Mouse (Mus musculus): ENCODE measurements at regions not wholly inside any gene's neighbourhood (a gene's known extent, or its start where the extent isn't known, plus 50 kb on each side); places are given as distances from the start of the nearest gene placed in this dataset.

DNA sequence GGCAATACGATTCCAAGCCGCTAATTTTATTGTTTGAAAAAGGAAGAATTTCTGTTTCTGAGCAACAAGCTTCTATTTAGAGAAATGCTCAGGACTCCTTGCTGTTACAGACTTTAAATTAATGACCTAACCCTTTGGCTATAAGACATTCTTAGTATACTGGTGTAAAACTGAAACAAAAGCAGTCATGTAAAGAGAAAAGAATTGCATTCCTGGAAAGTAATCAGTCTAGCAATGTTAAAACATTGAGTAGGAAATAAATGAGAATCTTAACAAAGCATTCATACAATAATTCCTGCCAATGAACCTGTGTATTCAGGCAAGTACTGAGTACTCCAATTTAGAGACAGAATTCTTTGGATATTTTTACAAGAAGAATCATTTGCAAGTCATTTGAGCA lies 587.2 kb upstream of the Pdzrn3 start:
- TF ChIP-seq MYOG (IDR thresholded peaks at IDR 0.05; ENCODE audit: control insufficient read depth, extremely low read depth, insufficient read length), result no peak
- no peak for TF ChIP-seq FOSL1 (IDR thresholded peaks at IDR 0.05; ENCODE audit: insufficient read depth, low read length, poor library complexity, severe bottlenecking)
- no peak for TF ChIP-seq CTCF (IDR thresholded peaks at IDR 0.05; ENCODE audit: control insufficient read depth, insufficient read depth, insufficient read length)
- no peak for TF ChIP-seq MYOD1 (IDR thresholded peaks at IDR 0.05; ENCODE audit: control insufficient read depth, insufficient read length, low read depth)
